Mouse (Mus musculus) forebrain, embryonic 13.5 days (tissue): ENCODE data around the gene Fbp1. TPM values are rescaled to one million over a fixed set of nuclear protein-coding genes. Genes with fewer than 3 reads are reported as not detected.
"Not testable (repeated sequence)": the region's sequence is repeated elsewhere in the genome, so short reads cannot be mapped to it uniquely, and the experiment has no call there.

Experiments used
- ATAC-seq: fragments of 200-750 bp; cut with Nextera tagmentation; 2 replicates; pipeline ENCODE4 v1.8.0; 2017
- H3K27ac ChIP-seq: fragments of 300-500 bp; sonication (generic); 2 replicates; pipeline ENCODE4 v1.5.1; 2015; ENCODE audit warnings: inconsistent platforms, mild to moderate bottlenecking, moderate library complexity
- H3K27me3 ChIP-seq: fragments of 300-500 bp; sonication (generic); 2 replicates; pipeline ENCODE4 v1.6.1; 2015; ENCODE audit warnings: mild to moderate bottlenecking, inconsistent platforms
- H3K36me3 ChIP-seq: fragments of 300-500 bp; sonication (generic); 2 replicates; pipeline ENCODE4 v1.6.1; 2015; ENCODE audit warnings: mild to moderate bottlenecking, inconsistent platforms; ENCODE audit not compliant: poor library complexity, severe bottlenecking
- H3K4me1 ChIP-seq: fragments of 300-500 bp; sonication (generic); 2 replicates; pipeline ENCODE4 v1.6.1; 2015; ENCODE audit warnings: inconsistent platforms
- H3K4me2 ChIP-seq: fragments of 300-500 bp; sonication (generic); 2 replicates; pipeline ENCODE4 v1.6.1; 2015; ENCODE audit warnings: inconsistent platforms, mild to moderate bottlenecking, moderate library complexity
- H3K4me3 ChIP-seq: fragments of 300-500 bp; sonication (generic); 2 replicates; pipeline ENCODE4 v1.5.1; 2015; ENCODE audit warnings: mild to moderate bottlenecking, inconsistent platforms
- H3K9ac ChIP-seq: fragments of 300-500 bp; sonication (generic); 2 replicates; pipeline ENCODE4 v1.6.1; 2015; ENCODE audit warnings: mild to moderate bottlenecking, inconsistent platforms
- H3K9me3 ChIP-seq: fragments of 300-500 bp; sonication (generic); replicated peaks from 2 replicates; pipeline ENCODE4 v1.6.1; 2016; ENCODE audit warnings: inconsistent platforms
- WGBS: fragments of 180-500 bp; shearing (Covaris S2); methylation state at CpG from one replicate; pipeline ENCODE4 v1.1.7; 2015; 5-methylcytosine and 5-hydroxymethylcytosine counted together
- polyA plus RNA-seq: library from polyadenylated mRNA; unstranded; fragments of >200 nt; fragmentation: Nextera tagmentation; extraction: Ambion mirVana; gene quantifications from 2 replicates; pipeline ENCODE4 v1.2.1, GENCODE M21; 2015

The Fbp1 gene
- polyA plus RNA-seq: 0.42 TPM in 1 of 2 replicates, not detected in the other

- Histone ChIP-seq H3K27ac (no peak within 1 kb of the TSS), H3K9me3 (no peaks in the 10 kb centered on the region), H3K4me1 (no peaks in the 10 kb centered on the region), H3K4me2 (peak within 1 kb of the TSS; percentile 36), H3K27me3 (peaks cover 34% of the 10 kb centered on the region), H3K4me3 (peak within 1 kb of the TSS; percentile 5; the same call in 1 of the 2 replicates), H3K9ac (no peak within 1 kb of the TSS), H3K36me3 (no peaks in the 10 kb centered on the region)
- WGBS: 5% methylated on average over 29 of the region's 29 CpGs
- ATAC-seq: no peak
Observed at GRCm38 (mm10) chr13:62887712-62888441, at the start of gene Fbp1. Gene Fbp1, minus strand, starts transcription at chr13:62888282.

GRCm38 (mm10) chr13:62932452-62932851, 44.4 kb upstream of the Fbp1 start:
- Histone ChIP-seq H3K9me3 (no peaks in the 10 kb centered on the region), H3K27me3 (no peaks in the 10 kb centered on the region), H3K27ac (no peak overlapping the region), H3K36me3 (no peaks in the 10 kb centered on the region), H3K4me3 (no peak overlapping the region), H3K4me2 (no peak overlapping the region), H3K9ac (no peak overlapping the region), H3K4me1 (peaks cover 3% of the 10 kb centered on the region; the same call in 1 of the 2 replicates)
- WGBS: 64% methylated on average over 4 of the region's 4 CpGs
- ATAC-seq: no peak

GRCm38 (mm10) chr13:62929766-62930389, 41.8 kb upstream of the Fbp1 start:
- 58% methylated on average over 9 of the region's 9 CpGs for WGBS
- Histone ChIP-seq H3K4me3 (no peak overlapping the region), H3K4me2 (no peak overlapping the region), H3K27ac (no peak overlapping the region), H3K9ac (no peak overlapping the region), H3K4me1 (peaks cover 3% of the 10 kb centered on the region; the same call in 1 of the 2 replicates), H3K9me3 (no peaks in the 10 kb centered on the region), H3K27me3 (no peaks in the 10 kb centered on the region), H3K36me3 (no peaks in the 10 kb centered on the region)
- ATAC-seq: no peak

GRCm38 (mm10) chr13:62929144-62929543, 41.1 kb upstream of the Fbp1 start:
- 94% methylated on average over 3 of the region's 3 CpGs for WGBS
- not testable (repeated sequence) for ATAC-seq

GRCm38 (mm10) chr13:62927470-62927869, 39.4 kb upstream of the Fbp1 start:
- Histone ChIP-seq H3K9ac (no peak overlapping the region), H3K4me2 (no peak overlapping the region), H3K27ac (no peak overlapping the region), H3K4me1 (peaks cover 3% of the 10 kb centered on the region; the same call in 1 of the 2 replicates), H3K4me3 (no peak overlapping the region), H3K36me3 (no peaks in the 10 kb centered on the region), H3K27me3 (no peaks in the 10 kb centered on the region), H3K9me3 (no peaks in the 10 kb centered on the region)
- ATAC-seq: no peak
- 95% methylated on average over 1 of the region's 1 CpGs for WGBS

More at GRCm38 (mm10) chr13:62929144-62929543, 41.1 kb upstream of the Fbp1 start:
- H3K9ac ChIP-seq, H3K9me3 ChIP-seq, H3K4me1 ChIP-seq, H3K27ac ChIP-seq, H3K36me3 ChIP-seq, H3K27me3 ChIP-seq, H3K4me3 ChIP-seq, H3K4me2 ChIP-seq: not testable (repeated sequence)

GRCm38 (mm10) chr13:62926479-62926878, 38.4 kb upstream of the Fbp1 start:
- Histone ChIP-seq H3K9ac (no peak overlapping the region), H3K36me3 (no peaks in the 10 kb centered on the region), H3K4me1 (peaks cover 3% of the 10 kb centered on the region; the same call in 1 of the 2 replicates), H3K4me3 (no peak overlapping the region), H3K27me3 (no peaks in the 10 kb centered on the region), H3K27ac (no peak overlapping the region), H3K4me2 (no peak overlapping the region), H3K9me3 (no peaks in the 10 kb centered on the region)
- ATAC-seq: no peak
- 70% methylated on average over 1 of the region's 1 CpGs for WGBS

- Histone ChIP-seq H3K9ac (no peak overlapping the region), H3K4me2 (no peak overlapping the region), H3K27me3 (no peaks in the 10 kb centered on the region), H3K9me3 (no peaks in the 10 kb centered on the region), H3K4me1 (no peaks in the 10 kb centered on the region), H3K4me3 (no peak overlapping the region), H3K27ac (no peak overlapping the region), H3K36me3 (no peaks in the 10 kb centered on the region)
- no peak for ATAC-seq
- 79% methylated on average over 8 of the region's 8 CpGs for WGBS
Observed at GRCm38 (mm10) chr13:62923182-62923581, 35.1 kb upstream of the Fbp1 start.

- Histone ChIP-seq H3K9ac (no peak overlapping the region), H3K9me3 (no peaks in the 10 kb centered on the region), H3K4me2 (no peak overlapping the region), H3K27me3 (no peaks in the 10 kb centered on the region), H3K36me3 (no peaks in the 10 kb centered on the region), H3K27ac (no peak overlapping the region), H3K4me3 (no peak overlapping the region), H3K4me1 (no peaks in the 10 kb centered on the region)
- ATAC-seq: no peak
- WGBS: 86% methylated on average over 3 of the region's 3 CpGs
Observed at GRCm38 (mm10) chr13:62922645-62923044, 34.6 kb upstream of the Fbp1 start.

GRCm38 (mm10) chr13:62919647-62920341, 31.7 kb upstream of the Fbp1 start:
- no peaks in the 10 kb centered on the region for H3K9me3 ChIP-seq
- WGBS: 40% methylated on average over 11 of the region's 11 CpGs
- no peak for ATAC-seq

GRCm38 (mm10) chr13:62917416-62918110, 29.5 kb upstream of the Fbp1 start:
- Histone ChIP-seq H3K36me3 (no peaks in the 10 kb centered on the region), H3K27me3 (no peaks in the 10 kb centered on the region), H3K9me3 (no peaks in the 10 kb centered on the region), H3K27ac (no peak overlapping the region), H3K9ac (no peak overlapping the region), H3K4me1 (no peaks in the 10 kb centered on the region), H3K4me2 (no peak overlapping the region), H3K4me3 (no peak overlapping the region)
- ATAC-seq: no peak
- 54% methylated on average over 1 of the region's 1 CpGs for WGBS

More at GRCm38 (mm10) chr13:62919647-62920341, 31.7 kb upstream of the Fbp1 start:
- no peaks in the 10 kb centered on the region for H3K27me3 ChIP-seq
- H3K36me3 ChIP-seq: no peaks in the 10 kb centered on the region
- H3K27ac ChIP-seq: no peak overlapping the region
- H3K4me1 ChIP-seq: no peaks in the 10 kb centered on the region
- H3K4me2 ChIP-seq: no peak overlapping the region
- H3K9ac ChIP-seq: no peak overlapping the region
- H3K4me3 ChIP-seq: no peak overlapping the region

GRCm38 (mm10) chr13:62916675-62917074, 28.6 kb upstream of the Fbp1 start:
- H3K9ac ChIP-seq: no peak overlapping the region
- no peaks in the 10 kb centered on the region for H3K27me3 ChIP-seq
- no peaks in the 10 kb centered on the region for H3K36me3 ChIP-seq
- no peak for ATAC-seq
- no peak overlapping the region for H3K27ac ChIP-seq
- no peak overlapping the region for H3K4me2 ChIP-seq
- no peaks in the 10 kb centered on the region for H3K9me3 ChIP-seq
- WGBS: 83% methylated on average over 4 of the region's 4 CpGs
- no peak overlapping the region for H3K4me3 ChIP-seq
- H3K4me1 ChIP-seq: no peaks in the 10 kb centered on the region
